Comparison of ENCODE assay signal across 28 mouse cellular contexts in genomic region chr17:65675985-65676384, GRCm38 (mm10). TPM values are rescaled to one million over a fixed set of nuclear protein-coding genes. Genes with fewer than 3 reads are reported as not detected.
DNase-seq lines count a peak whose midpoint lies in the region; ATAC-seq and TF ChIP-seq lines count a peak whose summit lies in the region.
"Had no signal": no experiment of that assay in that cellular context is flagged by ENCODE, and none has a peak within 500 bp of the region (broad histone marks: within the 10 kb centered on the region; RNA-seq: fewer than 3 reads in every experiment).

No protein-coding gene starts in this region.

- peak; percentile 12 for DNase-seq in embryonic facial prominence, embryonic 11.5 days (ENCODE audit: low spot score)
- DNase-seq in embryonic facial prominence, embryonic 10.5 days (ENCODE audit: low spot score) = no peak
- peak; percentile 87 for DNase-seq in heart, adult 11 months
- DNase-seq in heart, adult 18-20 months = no peak
- DNase-seq in testis, postnatal 10 days (ENCODE audit: low spot score) = no peak
- DNase-seq: adrenal gland, adult 8-10 months; adrenal gland, postnatal 14 days; adrenal gland, postnatal 36 days; B cell, adult 2 months; cerebellum, adult 11-12 months; cerebellum, adult 2 months; cerebellum, adult 9-10 months; cerebellum, postnatal 10 days; cerebellum, postnatal 25 days had no signal

- no peak for TF ChIP-seq CTCF in testis, adult 2 months (IDR thresholded peaks at IDR 0.05; ENCODE audit: control insufficient read depth, insufficient read depth, insufficient replicate concordance, low read depth, low read length)

- H3K36me3 ChIP-seq in embryonic facial prominence, embryonic 11.5 days (replicated peaks; ENCODE audit: control insufficient read depth, insufficient read depth, low read depth, low read length) = no peaks in the 10 kb centered on the region
- H3K36me3 ChIP-seq in embryonic facial prominence, embryonic 10.5 days (replicated peaks) = peaks cover 6% of the 10 kb centered on the region; the same call in 1 of the 2 replicates
- H3K36me3 ChIP-seq in testis, adult 2 months (ENCODE audit: control insufficient read depth, insufficient read depth, low read length) = no peaks in the 10 kb centered on the region
- H3K36me3 ChIP-seq: embryonic facial prominence, embryonic 12.5 days; embryonic facial prominence, embryonic 15.5 days; forebrain, embryonic 12.5 days; G1E had no signal

- H3K9me3 ChIP-seq in embryonic facial prominence, embryonic 11.5 days (replicated peaks; ENCODE audit: control insufficient read depth, low read length) = no peaks in the 10 kb centered on the region
- no peaks in the 10 kb centered on the region for H3K9me3 ChIP-seq in embryonic facial prominence, embryonic 10.5 days
- H3K9me3 ChIP-seq: embryonic facial prominence, embryonic 12.5 days; embryonic facial prominence, embryonic 15.5 days; forebrain, embryonic 10.5 days; forebrain, embryonic 12.5 days; G1E had no signal

- no peak for ATAC-seq in embryonic facial prominence, embryonic 11.5 days (replicated peaks; ENCODE audit: insufficient number of reproducible peaks, low FRiP score, low TSS enrichment, low read depth)
- ATAC-seq: activated CD4-positive, CD25-positive, alpha-beta regulatory T cell, adult 4 months; CD4-positive, CD25-positive, alpha-beta regulatory T cell, adult 4 months; forebrain, embryonic 14.5 days; forebrain, embryonic 16.5 days; Patski had no signal

- H3K27ac ChIP-seq in embryonic facial prominence, embryonic 11.5 days (replicated peaks; ENCODE audit: low read depth, low read length) = no peak overlapping the region
- no peak overlapping the region for H3K27ac ChIP-seq in embryonic facial prominence, embryonic 10.5 days (replicated peaks)
- peak overlapping the region; percentile 69 for H3K27ac ChIP-seq in testis, adult 2 months (ENCODE audit: control insufficient read depth, insufficient read depth, low read depth, low read length)
- H3K27ac ChIP-seq: embryonic facial prominence, embryonic 12.5 days; embryonic facial prominence, embryonic 15.5 days; forebrain, embryonic 10.5 days; forebrain, embryonic 12.5 days had no signal

- H3K27me3 ChIP-seq in embryonic facial prominence, embryonic 11.5 days (ENCODE audit: control insufficient read depth, insufficient read depth, low read length) = no peaks in the 10 kb centered on the region
- no peaks in the 10 kb centered on the region for H3K27me3 ChIP-seq in embryonic facial prominence, embryonic 10.5 days (replicated peaks; ENCODE audit: low read depth, poor library complexity, severe bottlenecking)
- H3K27me3 ChIP-seq in testis, adult 2 months (ENCODE audit: control insufficient read depth, insufficient read depth, low read length) = no peaks in the 10 kb centered on the region
- H3K27me3 ChIP-seq: CH12.LX; embryonic facial prominence, embryonic 12.5 days; embryonic facial prominence, embryonic 15.5 days; forebrain, embryonic 12.5 days; Patski had no signal

- no peak overlapping the region for H3K4me2 ChIP-seq in embryonic facial prominence, embryonic 11.5 days (ENCODE audit: low read depth, low read length)
- H3K4me2 ChIP-seq: embryonic facial prominence, embryonic 12.5 days; embryonic facial prominence, embryonic 15.5 days; forebrain, embryonic 12.5 days had no signal

- no peak for TF ChIP-seq POLR2A in testis, adult 2 months (IDR thresholded peaks at IDR 0.05; ENCODE audit: control insufficient read depth, low read depth, low read length)

- no peaks in the 10 kb centered on the region for H3K4me1 ChIP-seq in embryonic facial prominence, embryonic 11.5 days (ENCODE audit: control insufficient read depth, insufficient read depth, low read length)
- peaks cover 20% of the 10 kb centered on the region for H3K4me1 ChIP-seq in embryonic facial prominence, embryonic 10.5 days
- peaks cover 6% of the 10 kb centered on the region; the same call in 1 of the 2 replicates for H3K4me1 ChIP-seq in testis, adult 2 months (ENCODE audit: control insufficient read depth, insufficient read depth, low read length)

- no peak overlapping the region for H3K4me3 ChIP-seq in embryonic facial prominence, embryonic 11.5 days (ENCODE audit: low read depth, low read length)
- H3K4me3 ChIP-seq in embryonic facial prominence, embryonic 10.5 days = no peak overlapping the region
- H3K4me3 ChIP-seq in testis, adult 2 months (ENCODE audit: control insufficient read depth, low read depth, low read length) = no peak overlapping the region
- H3K4me3 ChIP-seq: embryonic facial prominence, embryonic 12.5 days; embryonic facial prominence, embryonic 15.5 days; erythroblast, embryonic 14.5 days; forebrain, embryonic 10.5 days; forebrain, embryonic 12.5 days had no signal

- no peak overlapping the region for H3K9ac ChIP-seq in embryonic facial prominence, embryonic 11.5 days (replicated peaks; ENCODE audit: low read length)
- H3K9ac ChIP-seq: embryonic facial prominence, embryonic 12.5 days; embryonic facial prominence, embryonic 15.5 days; forebrain, embryonic 12.5 days had no signal

- 71% methylated on average over 3 of the region's 3 CpGs for WGBS in embryonic facial prominence, embryonic 11.5 days
- WGBS in embryonic facial prominence, embryonic 10.5 days = 79% methylated on average over 3 of the region's 3 CpGs

RNA-seq across cellular contexts. Expression of gene Txndc2, which starts 34.0 kb away (rescaled TPM):
- 0.18 and 0.38 TPM in 2 replicates for polyA plus RNA-seq in embryonic facial prominence, embryonic 11.5 days (2014; fragmentation: Nextera tagmentation; extraction: Ambion mirVana)
- polyA plus RNA-seq in embryonic facial prominence, embryonic 10.5 days (2016; fragmentation: Nextera tagmentation; extraction: Ambion mirVana) = 0.07 TPM in 1 of 2 replicates, not detected in the other
- total RNA-seq in heart, adult 18-20 months (2021) = not detected
- polyA plus RNA-seq in testis, adult 2 months (2012; rRNA removed) = 219 and 252 TPM in 2 replicates
- total RNA-seq: CH12.LX had no signal
- polyA plus RNA-seq: activated CD4-positive, CD25-positive, alpha-beta regulatory T cell, adult 4 months; CD4-positive, CD25-positive, alpha-beta regulatory T cell, adult 4 months; cortical plate, adult 2 months; erythroblast, embryonic 14.5 days; forebrain, embryonic 10.5 days; G1E; Patski had no signal

Comparison
In these comparisons a context has a peak if more than half of its experiments do, and no peak if none do; other contexts are left out.
1. DNase-seq: peak in embryonic facial prominence, embryonic 11.5 days (single experiment) and heart, adult 11 months (single experiment); none in embryonic facial prominence, embryonic 10.5 days (single experiment), heart, adult 18-20 months (0 of 2) and testis, postnatal 10 days (single experiment).
2. RNA of gene Txndc2, which starts 34.0 kb away (polyA plus RNA-seq): 219 to 252 TPM in testis, adult 2 months; 0.18 to 0.38 TPM in embryonic facial prominence, embryonic 11.5 days and 0.07 TPM in embryonic facial prominence, embryonic 10.5 days; every median in the first group is over 100 times any median in the second.